Mouse (Mus musculus) lung, postnatal 0 days (tissue): ENCODE measurements around the gene Chd9. TPM values are rescaled to one million over a fixed set of nuclear protein-coding genes. Genes with fewer than 3 reads are reported as not detected.

Experiments used
- ATAC-seq: fragments of 200-750 bp; cut with Nextera tagmentation; 2 replicates; pipeline ENCODE4 v1.8.0; 2017; ENCODE audit warnings: moderate library complexity
- DNase-seq: peaks from one replicate; pipeline ENCODE4 v3.0.0-alpha.2; 2016; ENCODE audit warnings: low spot score
- H3K27ac ChIP-seq: fragments of 300-500 bp; sonication (generic); 2 replicates; pipeline ENCODE4 v1.5.1; 2014; ENCODE audit warnings: antibody characterized with exemption, mild to moderate bottlenecking, low read length, mixed read lengths
- H3K27me3 ChIP-seq: fragments of 300-500 bp; sonication (generic); replicated peaks from 2 replicates; pipeline ENCODE4 v1.6.1; 2014; ENCODE audit warnings: low read length, mixed read lengths; ENCODE audit not compliant: insufficient read depth
- H3K36me3 ChIP-seq: fragments of 300-500 bp; sonication (generic); 2 replicates; pipeline ENCODE4 v1.6.1; 2014; ENCODE audit warnings: low read length, mixed read lengths; ENCODE audit not compliant: insufficient read depth
- H3K4me1 ChIP-seq: fragments of 300-500 bp; sonication (generic); 2 replicates; pipeline ENCODE4 v1.6.1; 2014; ENCODE audit warnings: antibody characterized with exemption, low read depth, low read length, mixed read lengths; ENCODE audit not compliant: insufficient read depth
- H3K4me2 ChIP-seq: fragments of 300-500 bp; sonication (generic); replicated peaks from 2 replicates; pipeline ENCODE4 v1.6.1; 2014; ENCODE audit warnings: low read depth, mild to moderate bottlenecking, low read length, moderate library complexity, mixed read lengths
- H3K4me3 ChIP-seq: fragments of 300-500 bp; sonication (generic); 2 replicates; pipeline ENCODE4 v1.5.1; 2014; ENCODE audit warnings: low read depth, low read length
- H3K9ac ChIP-seq: fragments of 300-500 bp; sonication (generic); replicated peaks from 2 replicates; pipeline ENCODE4 v1.6.1; 2014; ENCODE audit warnings: low read depth, mild to moderate bottlenecking
- H3K9me3 ChIP-seq: fragments of 300-500 bp; sonication (generic); 2 replicates; pipeline ENCODE4 v1.6.1; 2016; ENCODE audit warnings: low read length, mixed read lengths
- CTCF ChIP-seq: IDR thresholded peaks from 2 replicates; pipeline ENCODE4 v1.5.1; 2016; ENCODE audit warnings: antibody characterized with exemption, mild to moderate bottlenecking
- EP300 ChIP-seq: IDR thresholded peaks from 2 replicates; pipeline ENCODE4 v1.6.1; 2016; ENCODE audit warnings: antibody characterized with exemption, mild to moderate bottlenecking, control low read depth
- WGBS: fragments of 180-500 bp; shearing (Covaris S2); extraction: QIAGEN DNeasy Blood & Tissue Kit; methylation state at CpG from one replicate; pipeline ENCODE4 v1.1.7; 2014; 5-methylcytosine and 5-hydroxymethylcytosine counted together
- polyA plus RNA-seq: library from polyadenylated mRNA; unstranded; fragments of >200 nt; fragmentation: Nextera tagmentation; extraction: Ambion mirVana; gene quantifications from 2 replicates; pipeline ENCODE4 v1.2.1, GENCODE M21; 2015

The Chd9 gene
- polyA plus RNA-seq, 1 experiment from 2014 or later = 122 TPM

DNA sequence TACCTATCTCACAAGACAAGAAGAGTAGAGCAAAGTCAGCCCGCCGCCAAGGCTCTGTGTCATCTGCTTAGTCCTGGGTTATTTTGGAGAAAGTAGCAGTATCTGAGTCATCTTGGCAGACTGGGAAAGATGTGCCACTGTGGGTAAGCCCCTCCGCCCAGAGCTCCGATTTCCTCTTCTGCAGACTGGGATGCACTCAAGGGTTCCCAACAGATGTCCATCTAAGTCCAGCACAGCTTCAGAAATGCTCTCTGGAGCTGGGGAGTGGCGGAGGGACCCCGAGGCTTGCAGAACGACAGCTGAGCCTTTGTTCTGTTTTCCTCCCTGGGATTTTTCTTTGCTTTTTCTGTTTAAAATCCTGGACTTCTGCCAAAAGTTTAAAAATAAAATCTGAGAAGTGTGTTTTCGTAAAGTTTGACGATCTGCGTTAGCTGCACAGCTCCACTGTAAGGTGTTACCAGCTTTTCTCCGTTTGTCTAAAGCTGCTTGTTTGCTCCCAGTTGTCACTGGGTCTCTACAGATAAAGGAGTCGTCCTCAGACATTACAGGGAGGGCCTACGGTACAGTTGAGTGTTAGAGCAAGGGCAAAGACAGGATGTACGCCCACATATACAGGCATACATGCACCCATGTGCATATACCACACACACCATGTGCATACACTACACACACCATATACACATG lies 66.2 kb downstream of the Chd9 start:
- no peaks in the 10 kb centered on the region for H3K36me3 ChIP-seq
- H3K27ac ChIP-seq = no peak overlapping the region
- peak; percentile 32; the same call in 1 of the 2 replicates for ATAC-seq
- no peaks in the 10 kb centered on the region for H3K4me1 ChIP-seq
- H3K9me3 ChIP-seq = no peaks in the 10 kb centered on the region
- TF ChIP-seq CTCF = no peak
- no peak for TF ChIP-seq EP300
- H3K27me3 ChIP-seq = no peaks in the 10 kb centered on the region
- DNase-seq = peak; percentile 37
- no peak overlapping the region for H3K4me3 ChIP-seq
- no peak overlapping the region for H3K4me2 ChIP-seq
- 30% methylated on average over 14 of the region's 14 CpGs for WGBS
- H3K9ac ChIP-seq = no peak overlapping the region

DNA sequence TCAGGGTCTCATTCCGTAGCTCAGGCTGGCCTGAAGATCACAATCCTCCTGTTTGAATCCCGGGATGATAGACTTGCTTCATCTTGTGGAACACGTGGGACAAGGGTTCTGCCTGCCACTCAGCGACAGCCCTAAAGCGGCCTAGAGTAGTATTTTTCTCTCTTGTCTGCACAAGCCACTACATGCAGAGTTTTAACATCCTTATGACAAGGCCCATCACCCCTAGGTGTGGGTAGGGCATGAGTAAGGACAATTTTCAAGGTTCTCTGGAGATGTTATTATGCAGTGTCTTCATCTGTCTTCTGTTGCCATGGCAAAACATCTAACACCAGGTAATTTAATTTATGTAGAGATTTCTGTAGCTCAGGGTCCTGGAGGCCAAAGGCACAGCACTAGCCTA lies 69.2 kb downstream of the Chd9 start:
- H3K27ac ChIP-seq = no peak overlapping the region
- ATAC-seq (no peak), DNase-seq (no peak)
- H3K4me1 ChIP-seq = no peaks in the 10 kb centered on the region
- no peak for TF ChIP-seq CTCF
- no peak for TF ChIP-seq EP300
- no peak overlapping the region for H3K9ac ChIP-seq
- H3K4me3 ChIP-seq = no peak overlapping the region
- H3K4me2 ChIP-seq = no peak overlapping the region
- H3K27me3 ChIP-seq = no peaks in the 10 kb centered on the region
- H3K9me3 ChIP-seq = no peaks in the 10 kb centered on the region
- H3K36me3 ChIP-seq = no peaks in the 10 kb centered on the region
- WGBS = 73% methylated on average over 5 of the region's 5 CpGs

DNA sequence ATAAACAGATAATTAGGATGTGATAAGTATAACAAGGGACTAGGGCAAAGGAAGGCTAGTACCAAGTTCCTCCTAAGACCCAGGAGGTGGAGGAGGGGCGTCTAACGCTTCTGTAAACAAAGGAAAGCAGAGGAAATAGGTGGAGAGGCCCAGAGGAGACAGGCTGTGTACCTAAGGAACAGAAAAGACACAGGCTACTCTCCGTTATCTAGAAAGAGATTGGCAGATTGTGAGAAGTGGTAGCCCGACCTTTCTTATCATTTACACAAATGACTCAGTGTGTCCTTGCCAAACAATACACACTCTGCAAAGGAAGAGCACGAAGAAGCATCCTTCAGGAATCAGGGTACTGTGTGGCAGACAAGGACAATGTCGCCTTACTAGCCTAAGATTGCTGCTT lies 70.4 kb downstream of the Chd9 start:
- no peaks in the 10 kb centered on the region for H3K27me3 ChIP-seq
- DNase-seq = peak; percentile 38
- H3K4me1 ChIP-seq = no peaks in the 10 kb centered on the region
- TF ChIP-seq EP300 (peak; percentile 74), CTCF (no peak)
- 8% methylated on average over 6 of the region's 6 CpGs for WGBS
- no peaks in the 10 kb centered on the region for H3K36me3 ChIP-seq
- ATAC-seq = peak; percentile 76
- no peak overlapping the region for H3K4me2 ChIP-seq
- H3K9me3 ChIP-seq = no peaks in the 10 kb centered on the region
- H3K4me3 ChIP-seq = no peak overlapping the region
- H3K9ac ChIP-seq = no peak overlapping the region
- H3K27ac ChIP-seq = no peak overlapping the region

DNA sequence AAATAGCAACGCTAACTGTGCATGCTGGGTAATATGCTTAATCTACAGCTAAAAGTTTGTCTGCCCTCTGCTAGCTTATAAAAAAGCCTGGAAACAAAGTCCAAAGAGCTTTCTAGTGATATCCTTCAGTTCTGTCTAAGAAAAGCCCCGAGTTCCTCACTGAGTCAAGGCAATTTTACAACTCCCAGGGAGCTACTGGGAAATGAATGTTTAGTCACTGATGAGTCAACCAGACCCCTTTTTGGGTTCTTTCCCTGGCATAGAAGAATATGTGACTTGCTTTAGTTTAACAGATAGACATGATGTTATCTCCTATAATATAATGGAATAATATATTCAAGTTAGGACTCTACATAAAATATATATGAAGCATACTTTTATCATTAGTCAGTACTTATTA lies 73.8 kb downstream of the Chd9 start:
- Histone ChIP-seq H3K4me2 (no peak overlapping the region), H3K4me3 (no peak overlapping the region), H3K9me3 (no peaks in the 10 kb centered on the region), H3K27ac (no peak overlapping the region), H3K9ac (no peak overlapping the region), H3K4me1 (no peaks in the 10 kb centered on the region), H3K36me3 (no peaks in the 10 kb centered on the region), H3K27me3 (no peaks in the 10 kb centered on the region)
- WGBS = 67% methylated on average over 2 of the region's 2 CpGs
- no peak for TF ChIP-seq CTCF
- TF ChIP-seq EP300 = no peak
- ATAC-seq (no peak), DNase-seq (no peak)

DNA sequence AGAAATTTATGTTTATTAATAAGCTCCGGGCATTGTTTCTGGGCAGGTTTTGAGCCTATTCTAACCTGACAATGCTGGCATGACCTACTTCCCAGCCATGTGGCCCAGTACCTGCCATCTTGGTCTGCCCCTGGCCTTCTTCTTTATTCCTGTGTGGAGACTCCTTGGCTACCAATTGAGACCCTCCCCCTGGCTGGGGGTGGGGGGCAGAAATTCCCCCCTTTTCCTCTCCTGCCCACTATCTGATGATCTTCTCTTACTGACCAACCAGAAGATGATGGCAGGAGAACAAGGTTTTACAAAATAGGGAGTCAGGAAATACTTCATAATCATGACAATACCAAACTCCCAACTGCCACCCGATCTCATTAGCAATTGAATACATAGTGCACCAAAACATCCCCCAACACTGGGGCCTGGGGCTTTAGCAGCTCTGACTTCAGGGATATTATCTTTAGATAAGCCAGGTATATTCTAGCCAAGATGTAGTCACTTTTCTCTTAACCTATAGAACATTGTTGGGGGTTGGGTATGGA lies 76.1 kb downstream of the Chd9 start:
- 80% methylated on average over 2 of the region's 2 CpGs for WGBS
- H3K9me3 ChIP-seq = no peaks in the 10 kb centered on the region
- DNase-seq = no peak
- no peaks in the 10 kb centered on the region for H3K27me3 ChIP-seq
- no peaks in the 10 kb centered on the region for H3K4me1 ChIP-seq
- H3K4me3 ChIP-seq = no peak overlapping the region
- no peak for TF ChIP-seq EP300
- no peak for TF ChIP-seq CTCF
- H3K27ac ChIP-seq = no peak overlapping the region
- H3K9ac ChIP-seq = no peak overlapping the region
- H3K36me3 ChIP-seq = no peaks in the 10 kb centered on the region
- no peak for ATAC-seq
- no peak overlapping the region for H3K4me2 ChIP-seq

DNA sequence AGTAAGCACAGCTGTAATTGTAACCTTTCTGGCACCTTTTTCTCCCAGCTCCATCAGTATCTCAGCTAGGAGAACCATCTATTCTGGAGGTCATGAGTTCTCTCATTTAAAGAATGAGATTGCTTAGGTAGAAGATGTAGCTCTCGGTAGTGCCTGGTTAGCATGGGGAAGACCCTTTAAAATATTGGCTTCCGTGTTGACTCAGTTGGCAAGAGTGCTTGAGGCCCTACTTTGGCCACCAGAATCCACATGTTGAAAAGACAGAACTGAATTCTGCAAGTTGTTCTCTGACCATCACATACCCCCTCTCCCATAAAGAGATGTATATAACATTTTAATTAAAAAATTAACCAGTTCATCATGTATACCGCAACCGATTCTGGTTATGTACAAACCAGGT lies 78.8 kb downstream of the Chd9 start:
- Histone ChIP-seq H3K27ac (no peak overlapping the region), H3K36me3 (no peaks in the 10 kb centered on the region), H3K9me3 (no peaks in the 10 kb centered on the region), H3K9ac (no peak overlapping the region), H3K4me1 (no peaks in the 10 kb centered on the region), H3K4me2 (no peak overlapping the region), H3K27me3 (no peaks in the 10 kb centered on the region), H3K4me3 (no peak overlapping the region)
- ATAC-seq (no peak), DNase-seq (no peak)
- 79% methylated on average over 4 of the region's 4 CpGs for WGBS
- no peak for TF ChIP-seq CTCF
- TF ChIP-seq EP300 = no peak

DNA sequence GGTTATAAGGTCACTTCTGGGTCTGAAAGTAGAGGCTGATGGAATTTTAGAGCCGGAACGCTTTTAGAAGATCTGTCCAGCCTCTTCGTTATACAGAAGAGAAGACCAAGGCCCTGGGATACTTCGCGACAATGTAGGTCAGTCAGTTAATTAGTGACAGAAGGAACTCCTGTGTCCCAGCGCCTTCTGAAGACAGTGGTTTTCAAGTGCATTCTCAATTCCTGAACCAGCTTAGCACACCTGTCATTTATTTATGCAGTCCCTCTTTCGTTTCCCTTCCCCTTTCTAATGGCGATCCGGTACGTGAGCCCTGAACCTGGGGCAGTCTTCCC lies 79.3 kb downstream of the Chd9 start:
- 19% methylated on average over 10 of the region's 10 CpGs for WGBS
- H3K4me1 ChIP-seq = no peaks in the 10 kb centered on the region
- TF ChIP-seq CTCF (no peak), EP300 (no peak)
- H3K27ac ChIP-seq = peak overlapping the region; percentile 90
- H3K4me2 ChIP-seq = peak overlapping the region; percentile 99
- ATAC-seq = no peak
- no peaks in the 10 kb centered on the region for H3K9me3 ChIP-seq
- no peaks in the 10 kb centered on the region for H3K27me3 ChIP-seq
- H3K4me3 ChIP-seq = peak overlapping the region; percentile 81
- DNase-seq = peak; percentile 65
- H3K36me3 ChIP-seq = no peaks in the 10 kb centered on the region
- H3K9ac ChIP-seq = peak overlapping the region; percentile 76
